ENCODE assay signal across 7 mouse cellular contexts in genomic region chr3:104817991-104818748, GRCm38 (mm10). TPM values are rescaled to one million over a fixed set of nuclear protein-coding genes. Genes with fewer than 3 reads are reported as not detected.
DNase-seq lines count a peak whose midpoint lies in the region; ATAC-seq and TF ChIP-seq lines count a peak whose summit lies in the region.

Gene Mov10 (minus strand): TSS chr3:104818563.

- H3K4me3 ChIP-seq in limb, embryonic 10.5 days, result peak within 1 kb of the TSS; percentile 83
- peak within 1 kb of the TSS; percentile 72 for H3K4me3 ChIP-seq in midbrain, embryonic 11.5 days (ENCODE audit: low read depth, low read length)
- H3K4me3 ChIP-seq in small intestine, adult 2 months (ENCODE audit: low read depth, low read length), result peak within 1 kb of the TSS; percentile 89

- peak within 1 kb of the TSS; percentile 86 for H3K9ac ChIP-seq in midbrain, embryonic 11.5 days (ENCODE audit: low read length)

- peak; percentile 61 to 67 for DNase-seq in adrenal gland, adult 18-20 months (ENCODE audit: low spot score in 2 of 2)
- peak; percentile 86 for DNase-seq in embryo, embryonic 10 days (ENCODE audit: low spot score)
- peak; percentile 71 for DNase-seq in gastrocnemius, postnatal 14 days
- peak; percentile 89 for DNase-seq in induced T-regulatory cell, adult 2 months (ENCODE audit: low read depth)
- peak; percentile 86 for DNase-seq in limb, embryonic 10.5 days (ENCODE audit: low spot score)
- peak; percentile 96 for DNase-seq in midbrain, embryonic 11.5 days (ENCODE audit: low spot score, missing footprints)

- TF ChIP-seq POLR2A in small intestine, adult 2 months (IDR thresholded peaks at IDR 0.05; ENCODE audit: low read depth, low read length), result peak; percentile 36; the same call in 1 of the 2 replicates

- TF ChIP-seq CTCF in small intestine, adult 2 months (IDR thresholded peaks at IDR 0.05; ENCODE audit: extremely low read depth, insufficient read length, insufficient replicate concordance, low read depth, low read length), result no peak

- H3K27ac ChIP-seq in limb, embryonic 10.5 days, result peak within 1 kb of the TSS; percentile 98
- no peak within 1 kb of the TSS for H3K27ac ChIP-seq in midbrain, embryonic 11.5 days (ENCODE audit: low read depth, low read length)
- peak within 1 kb of the TSS; percentile 84 for H3K27ac ChIP-seq in small intestine, adult 2 months (ENCODE audit: insufficient read depth, low read depth, low read length)

- H3K27me3 ChIP-seq in limb, embryonic 10.5 days (ENCODE audit: low read depth, poor library complexity, severe bottlenecking), result no peaks in the 10 kb centered on the region
- H3K27me3 ChIP-seq in midbrain, embryonic 11.5 days (ENCODE audit: control insufficient read depth, insufficient read depth, low read length), result no peaks in the 10 kb centered on the region
- H3K27me3 ChIP-seq in small intestine, adult 2 months (ENCODE audit: control insufficient read depth, insufficient read depth, low read length), result no peaks in the 10 kb centered on the region

- ATAC-seq in midbrain, embryonic 11.5 days (ENCODE audit: low FRiP score), result peak; percentile 85

- peaks cover 24% of the 10 kb centered on the region for H3K4me1 ChIP-seq in limb, embryonic 10.5 days
- peaks cover 5% of the 10 kb centered on the region; the same call in 1 of the 2 replicates for H3K4me1 ChIP-seq in midbrain, embryonic 11.5 days (ENCODE audit: control insufficient read depth, insufficient read depth, low read length)
- peaks cover 5% of the 10 kb centered on the region; the same call in 1 of the 2 replicates for H3K4me1 ChIP-seq in small intestine, adult 2 months (ENCODE audit: control insufficient read depth, insufficient read depth, insufficient read length, low read length)

- peaks cover 46% of the 10 kb centered on the region for H3K36me3 ChIP-seq in limb, embryonic 10.5 days
- no peaks in the 10 kb centered on the region for H3K36me3 ChIP-seq in midbrain, embryonic 11.5 days (ENCODE audit: control insufficient read depth, insufficient read depth, low read length)
- peaks cover 12% of the 10 kb centered on the region for H3K36me3 ChIP-seq in small intestine, adult 2 months (ENCODE audit: control insufficient read depth, insufficient read depth, low read length)

- no peaks in the 10 kb centered on the region for H3K9me3 ChIP-seq in limb, embryonic 10.5 days (replicated peaks)
- no peaks in the 10 kb centered on the region for H3K9me3 ChIP-seq in midbrain, embryonic 11.5 days (ENCODE audit: control insufficient read depth, low read length)

- WGBS in limb, embryonic 10.5 days, result under 1% methylated on average over 40 of the region's 40 CpGs
- under 1% methylated on average over 33 of the region's 40 CpGs for WGBS in midbrain, embryonic 11.5 days
- whole genome bisulfite sequencing in small intestine, adult 2 months, result under 1% methylated on average over 40 of the region's 40 CpGs

- intact Hi-C loops in gastrocnemius, postnatal 14 days (cut with DNase I; ENCODE audit: low total_unique reads), result no loop called here

- peak within 1 kb of the TSS; percentile 97 for H3K4me2 ChIP-seq in midbrain, embryonic 11.5 days

RNA-seq across cellular contexts. Expression of gene Mov10, which starts in this region (rescaled TPM):
- total RNA-seq in adrenal gland, adult 18-20 months (2021), result 10 to 100 TPM in 1 of 2 experiments, 1 to 10 TPM in 1; 9.0 to 15.0 TPM
- 1 to 10 TPM; 3.0 to 4.8 TPM for total RNA-seq in gastrocnemius, postnatal 14 days (2021)
- 53.4 and 71.0 TPM in 2 replicates for polyA plus RNA-seq in limb, embryonic 10.5 days (2016; fragmentation: Nextera tagmentation; extraction: Ambion mirVana)
- 9.5 and 9.9 TPM in 2 replicates for polyA plus RNA-seq in midbrain, embryonic 11.5 days (2014; fragmentation: Nextera tagmentation; extraction: Ambion mirVana)
- polyA plus RNA-seq in small intestine, adult 2 months (2012; rRNA removed), result 34.9 and 46.1 TPM in 2 replicates
